Mouse (Mus musculus) liver, postnatal 0 days (tissue): ENCODE results near the gene C9orf72. TPM values are rescaled to one million over a fixed set of nuclear protein-coding genes. Genes with fewer than 3 reads are reported as not detected.

Source experiments
- ATAC-seq: fragments of 200-750 bp; cut with Nextera tagmentation; 2 replicates; pipeline ENCODE4 v1.8.0; 2017; ENCODE audit warnings: mild to moderate bottlenecking, moderate library complexity
- DNase-seq: peaks from one replicate; pipeline ENCODE4 v3.0.0-alpha.2; 2016
- H3K27ac ChIP-seq: fragments of 300-500 bp; sonication (generic); 2 replicates; pipeline ENCODE4 v1.5.1; 2014; ENCODE audit warnings: antibody characterized with exemption, moderate library complexity, mild to moderate bottlenecking, low read depth
- H3K27me3 ChIP-seq: fragments of 300-500 bp; sonication (generic); 2 replicates; pipeline ENCODE4 v1.6.1; 2014; ENCODE audit warnings: low read length, control low read depth, mixed read lengths; ENCODE audit not compliant: insufficient read depth
- H3K36me3 ChIP-seq: fragments of 300-500 bp; sonication (generic); replicated peaks from 2 replicates; pipeline ENCODE4 v1.6.1; 2014; ENCODE audit warnings: mild to moderate bottlenecking, control low read depth, low read length, moderate library complexity, mixed read lengths; ENCODE audit not compliant: insufficient read depth
- H3K4me1 ChIP-seq: fragments of 300-500 bp; sonication (generic); 2 replicates; pipeline ENCODE4 v1.6.1; 2014; ENCODE audit warnings: antibody characterized with exemption, mild to moderate bottlenecking, control low read depth; ENCODE audit not compliant: insufficient read depth
- H3K4me2 ChIP-seq: fragments of 300-500 bp; sonication (generic); 2 replicates; pipeline ENCODE4 v1.6.1; 2014; ENCODE audit warnings: low read depth, mild to moderate bottlenecking, low read length, moderate library complexity, mixed read lengths
- H3K4me3 ChIP-seq: fragments of 300-500 bp; sonication (generic); 2 replicates; pipeline ENCODE4 v1.5.1; 2014; ENCODE audit warnings: low read depth, low read length
- H3K9ac ChIP-seq: fragments of 300-500 bp; sonication (generic); replicated peaks from 2 replicates; pipeline ENCODE4 v1.6.1; 2014; ENCODE audit warnings: mild to moderate bottlenecking, moderate library complexity
- H3K9me3 ChIP-seq: fragments of 300-500 bp; sonication (generic); 2 replicates; pipeline ENCODE4 v1.6.1; 2016; ENCODE audit warnings: mild to moderate bottlenecking, control low read depth, low read length, mixed read lengths
- CTCF ChIP-seq: sonication (generic); IDR thresholded peaks from 2 replicates; pipeline ENCODE4 v1.5.1; 2016; ENCODE audit warnings: antibody characterized with exemption, low read depth
- EP300 ChIP-seq: IDR thresholded peaks from 2 replicates; pipeline ENCODE4 v1.6.1; 2016; ENCODE audit warnings: antibody characterized with exemption, low read depth, mild to moderate bottlenecking
- WGBS: fragments of 180-500 bp; shearing (Covaris S2); extraction: QIAGEN DNeasy Blood & Tissue Kit; methylation state at CpG from one replicate; pipeline ENCODE4 v1.1.7; 2014; ENCODE audit not compliant: insufficient replicate concordance; 5-methylcytosine and 5-hydroxymethylcytosine counted together
- polyA plus RNA-seq: library from polyadenylated mRNA; unstranded; fragments of >200 nt; fragmentation: Nextera tagmentation; extraction: Ambion mirVana; gene quantifications from 2 replicates; pipeline ENCODE4 v1.2.1, GENCODE M21; 2015

Gene C9orf72
- polyA plus RNA-seq, 1 experiment from 2014 or later, result 5.8 TPM

- Histone ChIP-seq H3K4me3 (no peak overlapping the region), H3K4me1 (no peaks in the 10 kb centered on the region), H3K27me3 (no peaks in the 10 kb centered on the region), H3K4me2 (no peak overlapping the region), H3K9me3 (no peaks in the 10 kb centered on the region), H3K27ac (no peak overlapping the region), H3K36me3 (no peaks in the 10 kb centered on the region), H3K9ac (no peak overlapping the region)
- DNase-seq (no peak), ATAC-seq (no peak)
- no peak for TF ChIP-seq EP300
- no peak for TF ChIP-seq CTCF
- WGBS, result 81% methylated on average over 2 of the region's 2 CpGs
Observed at GRCm38 (mm10) chr4:35172471-35172870, 53.5 kb downstream of the C9orf72 start.

- Histone ChIP-seq H3K36me3 (no peaks in the 10 kb centered on the region), H3K9me3 (no peaks in the 10 kb centered on the region), H3K27me3 (no peaks in the 10 kb centered on the region), H3K4me2 (no peak overlapping the region), H3K9ac (no peak overlapping the region), H3K4me3 (no peak overlapping the region), H3K4me1 (0 out of 2 replicates have a peak, but pooled peaks cover 2% of the 10 kb centered on the region), H3K27ac (no peak overlapping the region)
- no peak for ATAC-seq
- no peak for DNase-seq
- TF ChIP-seq CTCF (no peak), EP300 (no peak)
- 76% methylated on average over 13 of the region's 13 CpGs for WGBS
Observed at GRCm38 (mm10) chr4:35169571-35170125, 56.3 kb downstream of the C9orf72 start.

GRCm38 (mm10) chr4:35167855-35168254 is 58.1 kb downstream of the C9orf72 start:
- DNase-seq, result no peak

GRCm38 (mm10) chr4:35165947-35166346 is 60.0 kb downstream of the C9orf72 start:
- DNase-seq, result no peak
- Histone ChIP-seq H3K4me1 (0 out of 2 replicates have a peak, but pooled peaks cover 2% of the 10 kb centered on the region), H3K9ac (peak overlapping the region; percentile 27; the same call in 1 of the 2 replicates), H3K36me3 (no peaks in the 10 kb centered on the region), H3K4me2 (no peak overlapping the region), H3K4me3 (no peak overlapping the region), H3K9me3 (no peaks in the 10 kb centered on the region), H3K27ac (peak overlapping the region; percentile 75), H3K27me3 (no peaks in the 10 kb centered on the region)
- 21% methylated on average over 3 of the region's 3 CpGs for WGBS
- TF ChIP-seq CTCF, result no peak
- TF ChIP-seq EP300, result no peak
- peak; percentile 84 for ATAC-seq

More at GRCm38 (mm10) chr4:35167855-35168254, 58.1 kb downstream of the C9orf72 start:
- TF ChIP-seq EP300 (no peak), CTCF (no peak)
- Histone ChIP-seq H3K27ac (no peak overlapping the region), H3K27me3 (no peaks in the 10 kb centered on the region), H3K9me3 (no peaks in the 10 kb centered on the region), H3K9ac (no peak overlapping the region), H3K4me1 (0 out of 2 replicates have a peak, but pooled peaks cover 2% of the 10 kb centered on the region), H3K4me2 (no peak overlapping the region), H3K36me3 (no peaks in the 10 kb centered on the region), H3K4me3 (no peak overlapping the region)
- 65% methylated on average over 5 of the region's 5 CpGs for WGBS
- ATAC-seq, result no peak

GRCm38 (mm10) chr4:35165275-35165674 is 60.7 kb downstream of the C9orf72 start:
- ATAC-seq (no peak; the same call in 1 of the 2 replicates), DNase-seq (no peak)
- H3K4me2 ChIP-seq, result no peak overlapping the region
- no peaks in the 10 kb centered on the region for H3K9me3 ChIP-seq
- H3K27ac ChIP-seq, result peak overlapping the region; percentile 75; the same call in 1 of the 2 replicates
- TF ChIP-seq CTCF (no peak), EP300 (no peak)
- no peak overlapping the region for H3K9ac ChIP-seq
- 68% methylated on average over 2 of the region's 2 CpGs for WGBS
- H3K4me1 ChIP-seq, result 0 out of 2 replicates have a peak, but pooled peaks cover 2% of the 10 kb centered on the region
- no peaks in the 10 kb centered on the region for H3K36me3 ChIP-seq
- H3K4me3 ChIP-seq, result no peak overlapping the region
- H3K27me3 ChIP-seq, result no peaks in the 10 kb centered on the region

GRCm38 (mm10) chr4:35157815-35158214 is 68.2 kb downstream of the C9orf72 start:
- WGBS, result 44% methylated on average over 11 of the region's 11 CpGs

More at GRCm38 (mm10) chr4:35157815-35158214, 68.2 kb downstream of the C9orf72 start:
- Histone ChIP-seq H3K4me2 (peak overlapping the region; percentile 77), H3K36me3 (no peaks in the 10 kb centered on the region), H3K4me1 (peaks cover 18% of the 10 kb centered on the region), H3K9me3 (no peaks in the 10 kb centered on the region), H3K4me3 (peak overlapping the region; percentile 71), H3K27ac (0 out of 2 replicates have a peak overlapping the region, but pooled peaks have one; percentile 34), H3K9ac (peak overlapping the region; percentile 75; the same call in 1 of the 2 replicates), H3K27me3 (no peaks in the 10 kb centered on the region)
- TF ChIP-seq CTCF, result no peak
- TF ChIP-seq EP300, result no peak
- DNase-seq (no peak), ATAC-seq (no peak)
